Mouse (Mus musculus) kidney, adult 2 months (tissue): Measurements from ENCODE around the gene Tmtc4.

Experiments used
- CTCF ChIP-seq: fragments of 200-500 bp; conservative IDR thresholded peaks from 2 replicates; pipeline ENCODE4 v1.5.1; 2011; ENCODE audit warnings: low read depth, mild to moderate bottlenecking, control low read depth, low read length, moderate library complexity, mixed read lengths; ENCODE audit not compliant: insufficient read depth, insufficient read length
- POLR2A ChIP-seq: fragments of 200-500 bp; IDR thresholded peaks from one replicate; pipeline ENCODE4 v1.6.1; 2011; ENCODE audit warnings: low read depth, low read length, control low read depth

DNA sequence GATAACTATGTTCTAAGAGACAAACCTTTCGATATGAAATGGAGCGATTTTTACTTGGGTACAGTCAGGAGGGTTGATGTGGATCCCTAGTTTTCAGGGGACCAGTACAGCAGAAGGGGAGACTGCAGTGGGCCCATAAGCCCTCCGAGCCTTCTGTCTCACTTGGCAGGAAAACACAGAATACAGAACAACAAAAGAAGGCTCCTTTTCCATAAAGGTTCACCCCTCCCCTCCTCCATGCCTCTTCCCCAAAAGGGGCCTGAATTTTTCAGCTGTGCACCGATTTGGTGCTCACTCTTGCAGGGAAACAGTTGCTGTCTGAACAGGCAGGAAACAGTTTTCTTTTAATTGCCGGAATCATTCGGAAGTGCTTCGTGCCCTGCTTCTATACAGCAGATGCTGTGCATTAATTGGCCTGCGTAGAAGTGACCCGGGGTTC is 101.6 kb downstream of the Tmtc4 start:
- no peak for TF ChIP-seq CTCF
- no peak for TF ChIP-seq POLR2A
